Mouse (Mus musculus) liver, embryonic 16.5 days (tissue): ENCODE measurements around the gene Rnf19b. TPM values are rescaled to one million over a fixed set of nuclear protein-coding genes. Genes with fewer than 3 reads are reported as not detected.

ENCODE experiments used
- ATAC-seq: fragments of 200-750 bp; cut with Nextera tagmentation; 2 replicates; pipeline ENCODE4 v1.8.0; 2017; ENCODE audit warnings: low read depth, mild to moderate bottlenecking, moderate number of reproducible peaks, moderate library complexity
- H3K27ac ChIP-seq: fragments of 300-500 bp; sonication (generic); 2 replicates; pipeline ENCODE4 v1.5.1; 2014; ENCODE audit warnings: mild to moderate bottlenecking, low read length
- H3K27me3 ChIP-seq: fragments of 300-500 bp; sonication (generic); 2 replicates; pipeline ENCODE4 v1.6.1; 2014; ENCODE audit warnings: low read depth, low read length, mixed read lengths; ENCODE audit not compliant: control insufficient read depth, insufficient read depth
- H3K36me3 ChIP-seq: fragments of 300-500 bp; sonication (generic); 2 replicates; pipeline ENCODE4 v1.6.1; 2014; ENCODE audit warnings: mild to moderate bottlenecking; ENCODE audit not compliant: control insufficient read depth, insufficient read depth
- H3K4me1 ChIP-seq: fragments of 300-500 bp; sonication (generic); 2 replicates; pipeline ENCODE4 v1.6.1; 2014; ENCODE audit warnings: low read depth, low read length, mixed read lengths; ENCODE audit not compliant: control insufficient read depth
- H3K4me2 ChIP-seq: fragments of 300-500 bp; sonication (generic); 2 replicates; pipeline ENCODE4 v1.6.1; 2014; ENCODE audit warnings: low read depth, low read length, mixed read lengths
- H3K4me3 ChIP-seq: fragments of 300-500 bp; sonication (generic); 2 replicates; pipeline ENCODE4 v1.5.1; 2014; ENCODE audit warnings: low read depth, mild to moderate bottlenecking, low read length
- H3K9ac ChIP-seq: fragments of 300-500 bp; sonication (generic); 2 replicates; pipeline ENCODE4 v1.6.1; 2014; ENCODE audit warnings: low read depth, low read length
- H3K9me3 ChIP-seq: fragments of 300-500 bp; sonication (generic); replicated peaks from 2 replicates; pipeline ENCODE4 v1.6.1; 2016; ENCODE audit warnings: low read length; ENCODE audit not compliant: control insufficient read depth
- WGBS: fragments of 180-500 bp; shearing (Covaris S2); extraction: QIAGEN DNeasy Blood & Tissue Kit; methylation state at CpG from one replicate; pipeline ENCODE4 v1.1.7; 2014; ENCODE audit not compliant: insufficient replicate concordance; 5-methylcytosine and 5-hydroxymethylcytosine counted together
- polyA plus RNA-seq: library from polyadenylated mRNA; unstranded; fragments of >200 nt; fragmentation: Nextera tagmentation; extraction: Ambion mirVana; gene quantifications from 2 replicates; pipeline ENCODE4 v1.2.1, GENCODE M21; 2015

Gene Rnf19b
- polyA plus RNA-seq, 1 experiment from 2014 or later, result 4.4 TPM

GRCm38 (mm10) chr4:129106073-129106472 is 48.0 kb downstream of the Rnf19b start:
- WGBS, result 21% methylated on average over 9 of the region's 9 CpGs
- H3K27me3 ChIP-seq, result peaks cover 30% of the 10 kb centered on the region

GRCm38 (mm10) chr4:129107348-129107899 is 49.4 kb downstream of the Rnf19b start:
- WGBS, result 46% methylated on average over 10 of the region's 10 CpGs

More at GRCm38 (mm10) chr4:129106073-129106472, 48.0 kb downstream of the Rnf19b start:
- no peak overlapping the region for H3K4me2 ChIP-seq
- ATAC-seq, result no peak
- H3K9ac ChIP-seq, result no peak overlapping the region
- H3K27ac ChIP-seq, result no peak overlapping the region
- no peaks in the 10 kb centered on the region for H3K4me1 ChIP-seq
- H3K9me3 ChIP-seq, result no peaks in the 10 kb centered on the region
- no peaks in the 10 kb centered on the region for H3K36me3 ChIP-seq
- no peak overlapping the region for H3K4me3 ChIP-seq

GRCm38 (mm10) chr4:129108624-129109023 is 50.6 kb downstream of the Rnf19b start:
- H3K27me3 ChIP-seq, result peaks cover 27% of the 10 kb centered on the region
- no peak overlapping the region for H3K27ac ChIP-seq
- H3K4me3 ChIP-seq, result no peak overlapping the region
- H3K9me3 ChIP-seq, result no peaks in the 10 kb centered on the region
- WGBS, result 80% methylated on average over 7 of the region's 7 CpGs
- H3K4me2 ChIP-seq, result no peak overlapping the region
- no peaks in the 10 kb centered on the region for H3K4me1 ChIP-seq
- no peak for ATAC-seq
- no peaks in the 10 kb centered on the region for H3K36me3 ChIP-seq
- no peak overlapping the region for H3K9ac ChIP-seq

More at GRCm38 (mm10) chr4:129107348-129107899, 49.4 kb downstream of the Rnf19b start:
- Histone ChIP-seq H3K9ac (no peak overlapping the region), H3K4me1 (no peaks in the 10 kb centered on the region), H3K36me3 (no peaks in the 10 kb centered on the region), H3K4me2 (no peak overlapping the region), H3K27me3 (peaks cover 30% of the 10 kb centered on the region), H3K4me3 (no peak overlapping the region), H3K9me3 (no peaks in the 10 kb centered on the region), H3K27ac (no peak overlapping the region)
- no peak for ATAC-seq

GRCm38 (mm10) chr4:129110804-129111203 is 52.7 kb downstream of the Rnf19b start:
- WGBS, result 76% methylated on average over 6 of the region's 6 CpGs
- no peak overlapping the region for H3K4me3 ChIP-seq
- no peak for ATAC-seq
- no peak overlapping the region for H3K27ac ChIP-seq
- no peaks in the 10 kb centered on the region for H3K36me3 ChIP-seq
- no peaks in the 10 kb centered on the region for H3K4me1 ChIP-seq
- H3K27me3 ChIP-seq, result peaks cover 7% of the 10 kb centered on the region
- H3K9me3 ChIP-seq, result no peaks in the 10 kb centered on the region
- no peak overlapping the region for H3K4me2 ChIP-seq
- no peak overlapping the region for H3K9ac ChIP-seq

- H3K36me3 ChIP-seq, result no peaks in the 10 kb centered on the region
- H3K9ac ChIP-seq, result no peak overlapping the region
- ATAC-seq, result no peak
- no peaks in the 10 kb centered on the region for H3K4me1 ChIP-seq
- no peak overlapping the region for H3K4me3 ChIP-seq
- no peak overlapping the region for H3K4me2 ChIP-seq
- WGBS, result 50% methylated on average over 11 of the region's 11 CpGs
- H3K27ac ChIP-seq, result no peak overlapping the region
- H3K27me3 ChIP-seq, result peaks cover 2% of the 10 kb centered on the region
- no peaks in the 10 kb centered on the region for H3K9me3 ChIP-seq
Measured at GRCm38 (mm10) chr4:129111350-129111749, 53.3 kb downstream of the Rnf19b start.

- no peak for ATAC-seq
- 74% methylated on average over 13 of the region's 13 CpGs for WGBS
- no peak overlapping the region for H3K4me3 ChIP-seq
- H3K36me3 ChIP-seq, result no peaks in the 10 kb centered on the region
- no peaks in the 10 kb centered on the region; the same call in 1 of the 2 replicates for H3K27me3 ChIP-seq
- no peaks in the 10 kb centered on the region for H3K9me3 ChIP-seq
- no peak overlapping the region for H3K27ac ChIP-seq
- no peak overlapping the region for H3K9ac ChIP-seq
- no peak overlapping the region for H3K4me2 ChIP-seq
- H3K4me1 ChIP-seq, result no peaks in the 10 kb centered on the region
Measured at GRCm38 (mm10) chr4:129112231-129112630, 54.2 kb downstream of the Rnf19b start.

- H3K27ac ChIP-seq, result no peak overlapping the region
- H3K9ac ChIP-seq, result no peak overlapping the region
- H3K4me3 ChIP-seq, result no peak overlapping the region
- ATAC-seq, result peak; percentile 42; the same call in 1 of the 2 replicates
- peaks cover 1% of the 10 kb centered on the region; the same call in 1 of the 2 replicates for H3K27me3 ChIP-seq
- no peak overlapping the region for H3K4me2 ChIP-seq
- no peaks in the 10 kb centered on the region for H3K36me3 ChIP-seq
- 28% methylated on average over 28 of the region's 28 CpGs for WGBS
- H3K9me3 ChIP-seq, result no peaks in the 10 kb centered on the region
- H3K4me1 ChIP-seq, result no peaks in the 10 kb centered on the region
Measured at GRCm38 (mm10) chr4:129113083-129113988, 55.3 kb downstream of the Rnf19b start.

GRCm38 (mm10) chr4:129116703-129117102 is 58.6 kb downstream of the Rnf19b start:
- WGBS, result 72% methylated on average over 8 of the region's 8 CpGs
- ATAC-seq, result no peak

More at GRCm38 (mm10) chr4:129116703-129117102, 58.6 kb downstream of the Rnf19b start:
- peaks cover 3% of the 10 kb centered on the region for H3K4me1 ChIP-seq
- H3K4me2 ChIP-seq, result no peak overlapping the region
- H3K9ac ChIP-seq, result no peak overlapping the region
- H3K9me3 ChIP-seq, result no peaks in the 10 kb centered on the region
- peaks cover 33% of the 10 kb centered on the region for H3K27me3 ChIP-seq
- H3K27ac ChIP-seq, result no peak overlapping the region
- H3K4me3 ChIP-seq, result no peak overlapping the region
- no peaks in the 10 kb centered on the region for H3K36me3 ChIP-seq
